Mouse (Mus musculus) lung, embryonic 16.5 days (tissue): ENCODE results near the gene Ccl22. TPM values are rescaled to one million over a fixed set of nuclear protein-coding genes. Genes with fewer than 3 reads are reported as not detected.

Experiments
- ATAC-seq: fragments of 200-750 bp; cut with Nextera tagmentation; 2 replicates; pipeline ENCODE4 v1.8.0; 2017; ENCODE audit warnings: low read depth, mild to moderate bottlenecking, moderate library complexity
- H3K27ac ChIP-seq: fragments of 300-500 bp; sonication (generic); 2 replicates; pipeline ENCODE4 v1.5.1; 2014; ENCODE audit warnings: mild to moderate bottlenecking, control low read depth, low read length
- H3K27me3 ChIP-seq: fragments of 300-500 bp; sonication (generic); 2 replicates; pipeline ENCODE4 v1.6.1; 2014; ENCODE audit warnings: low read depth, low read length, mixed read lengths; ENCODE audit not compliant: control insufficient read depth, insufficient read depth
- H3K36me3 ChIP-seq: fragments of 300-500 bp; sonication (generic); 2 replicates; pipeline ENCODE4 v1.6.1; 2014; ENCODE audit warnings: low read length; ENCODE audit not compliant: control insufficient read depth, insufficient read depth
- H3K4me1 ChIP-seq: fragments of 300-500 bp; sonication (generic); replicated peaks from 2 replicates; pipeline ENCODE4 v1.6.1; 2014; ENCODE audit warnings: low read length, mixed read lengths; ENCODE audit not compliant: control insufficient read depth, insufficient read depth
- H3K4me2 ChIP-seq: fragments of 300-500 bp; sonication (generic); 2 replicates; pipeline ENCODE4 v1.6.1; 2014; ENCODE audit warnings: low read depth, low read length, control low read depth
- H3K4me3 ChIP-seq: fragments of 300-500 bp; sonication (generic); 2 replicates; pipeline ENCODE4 v1.5.1; 2014; ENCODE audit warnings: mild to moderate bottlenecking, low read length, control low read depth
- H3K9ac ChIP-seq: fragments of 300-500 bp; sonication (generic); 2 replicates; pipeline ENCODE4 v1.6.1; 2014; ENCODE audit warnings: low read length, control low read depth
- H3K9me3 ChIP-seq: fragments of 300-500 bp; sonication (generic); 2 replicates; pipeline ENCODE4 v1.6.1; 2016; ENCODE audit warnings: low read length; ENCODE audit not compliant: control insufficient read depth
- WGBS: fragments of 180-500 bp; shearing (Covaris S2); extraction: QIAGEN DNeasy Blood & Tissue Kit; methylation state at CpG from one replicate; pipeline ENCODE4 v1.1.7; 2014; 5-methylcytosine and 5-hydroxymethylcytosine counted together
- polyA plus RNA-seq: library from polyadenylated mRNA; unstranded; fragments of >200 nt; fragmentation: Nextera tagmentation; extraction: Ambion mirVana; gene quantifications from 2 replicates; pipeline ENCODE4 v1.2.1, GENCODE M21; 2015

Gene Ccl22
- polyA plus RNA-seq, 1 experiment from 2014 or later: not detected

DNA sequence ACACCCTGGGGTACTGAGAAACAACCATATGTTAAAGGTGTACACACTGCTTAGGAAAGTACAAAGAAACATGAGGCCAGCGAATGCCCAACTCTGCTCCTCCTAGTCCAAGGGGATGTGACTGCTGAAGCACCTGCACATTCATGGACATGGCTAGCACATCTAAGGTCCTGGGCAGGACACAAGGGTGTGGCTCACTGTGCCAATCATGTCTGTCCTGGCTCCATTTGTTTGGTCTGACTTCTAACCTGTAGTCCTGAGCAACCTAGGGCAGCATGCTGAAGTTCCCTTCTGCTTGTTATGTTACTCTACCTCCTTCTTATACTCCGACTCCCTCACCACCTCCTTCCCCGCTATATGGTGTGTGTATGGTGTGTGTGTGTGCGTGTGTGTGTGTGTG lies 49.0 kb downstream of the Ccl22 start:
- 82% methylated on average over 4 of the region's 4 CpGs for WGBS
- H3K4me3 ChIP-seq: no peak overlapping the region
- H3K4me1 ChIP-seq: no peaks in the 10 kb centered on the region
- no peak for ATAC-seq
- no peaks in the 10 kb centered on the region for H3K9me3 ChIP-seq
- no peak overlapping the region for H3K27ac ChIP-seq
- no peak overlapping the region for H3K4me2 ChIP-seq
- no peaks in the 10 kb centered on the region for H3K36me3 ChIP-seq
- H3K27me3 ChIP-seq: no peaks in the 10 kb centered on the region
- no peak overlapping the region for H3K9ac ChIP-seq

DNA sequence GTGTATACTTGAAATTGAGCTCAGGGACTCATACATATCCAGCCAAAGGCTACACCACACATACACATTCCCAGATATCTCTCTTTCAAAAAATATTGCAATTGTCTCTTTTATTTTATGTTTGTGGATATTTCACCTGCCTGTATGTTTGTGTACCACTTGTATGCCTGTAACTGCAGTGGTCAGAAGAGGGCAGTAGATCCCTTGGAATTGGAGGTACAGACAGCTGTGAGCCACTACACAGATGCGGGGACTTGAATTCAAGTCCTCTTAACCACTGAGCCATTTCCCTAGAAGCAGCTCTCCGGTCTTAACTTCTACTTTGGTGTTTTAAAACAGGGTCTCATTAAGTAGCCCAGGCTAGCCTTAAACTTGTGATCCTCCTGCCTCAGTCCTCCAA lies 49.4 kb downstream of the Ccl22 start:
- Histone ChIP-seq H3K36me3 (no peaks in the 10 kb centered on the region), H3K4me2 (no peak overlapping the region), H3K4me3 (no peak overlapping the region), H3K27me3 (no peaks in the 10 kb centered on the region), H3K9ac (no peak overlapping the region), H3K4me1 (no peaks in the 10 kb centered on the region), H3K27ac (no peak overlapping the region), H3K9me3 (no peaks in the 10 kb centered on the region)
- ATAC-seq: no peak
- WGBS: 93% methylated on average over 2 of the region's 2 CpGs

GRCm38 (mm10) chr8:94800278-94800968 lies 55.0 kb downstream of the Ccl22 start:
- no peaks in the 10 kb centered on the region for H3K27me3 ChIP-seq
- H3K27ac ChIP-seq: no peak overlapping the region
- ATAC-seq: no peak
- H3K9me3 ChIP-seq: no peaks in the 10 kb centered on the region
- no peak overlapping the region for H3K4me3 ChIP-seq
- H3K36me3 ChIP-seq: no peaks in the 10 kb centered on the region
- no peak overlapping the region for H3K9ac ChIP-seq
- no peaks in the 10 kb centered on the region for H3K4me1 ChIP-seq
- WGBS: 50% methylated on average over 7 of the region's 7 CpGs
- no peak overlapping the region for H3K4me2 ChIP-seq

Other genes with a start within 250 kb of the Ccl22 start
- 9.9 and 10.6 TPM in 2 replicates for gene Cpne2, start 212.6 kb upstream of the Ccl22 start, polyA plus RNA-seq
- 32.7 and 35.5 TPM in 2 replicates for gene Rspry1, start 143.7 kb upstream of the Ccl22 start, polyA plus RNA-seq
- 50.8 and 52.9 TPM in 2 replicates for gene Fam192a, start 143.6 kb upstream of the Ccl22 start, polyA plus RNA-seq
- gene Arl2bp, start 79.0 kb upstream of the Ccl22 start, polyA plus RNA-seq: 106 and 118 TPM in 2 replicates
- 3.6 TPM in 2 replicates for gene Pllp, start 49.3 kb upstream of the Ccl22 start, polyA plus RNA-seq
- 7.7 and 9.3 TPM in 2 replicates for gene Cx3cl1, start 26.4 kb downstream of the Ccl22 start, polyA plus RNA-seq
- 0.62 TPM in 1 of 2 replicates, not detected in the other for gene Ccl17, start 64.9 kb downstream of the Ccl22 start, polyA plus RNA-seq
- 69.1 and 69.7 TPM in 2 replicates for gene Coq9, start 92.7 kb downstream of the Ccl22 start, polyA plus RNA-seq
- 91.2 and 91.9 TPM in 2 replicates for gene Ciapin1, start 92.8 kb downstream of the Ccl22 start, polyA plus RNA-seq
- gene Polr2c, start 111.9 kb downstream of the Ccl22 start, polyA plus RNA-seq: 150 and 157 TPM in 2 replicates
- gene Dok4, start 130.7 kb downstream of the Ccl22 start, polyA plus RNA-seq: 49.4 and 49.7 TPM in 2 replicates
- 18.2 and 18.5 TPM in 2 replicates for gene Ccdc102a, start 172.5 kb downstream of the Ccl22 start, polyA plus RNA-seq
- 0.15 and 0.73 TPM in 2 replicates for gene Adgrg5, start 178.1 kb downstream of the Ccl22 start, polyA plus RNA-seq
- 39.8 and 42.9 TPM in 2 replicates for gene Adgrg1, start 229.2 kb downstream of the Ccl22 start, polyA plus RNA-seq